Mouse (Mus musculus) hindbrain, embryonic 11.5 days (tissue): ENCODE measurements around the gene Pabpn1l. TPM values are rescaled to one million over a fixed set of nuclear protein-coding genes. Genes with fewer than 3 reads are reported as not detected.

ENCODE experiments used
- ATAC-seq: fragments of 200-750 bp; cut with Nextera tagmentation; 2 replicates; pipeline ENCODE4 v1.8.0; 2017; ENCODE audit warnings: mild to moderate bottlenecking, moderate TSS enrichment, moderate library complexity; ENCODE audit not compliant: low FRiP score
- DNase-seq: peaks from one replicate; pipeline ENCODE4 v3.0.0-alpha.2; 2015; ENCODE audit warnings: low spot score
- H3K27ac ChIP-seq: fragments of 300-500 bp; sonication (generic); 2 replicates; pipeline ENCODE4 v1.5.1; 2014; ENCODE audit warnings: mild to moderate bottlenecking, low read depth, low read length
- H3K27me3 ChIP-seq: fragments of 300-500 bp; sonication (generic); 2 replicates; pipeline ENCODE4 v1.6.1; 2014; ENCODE audit warnings: mild to moderate bottlenecking, low read length, moderate library complexity, mixed read lengths; ENCODE audit not compliant: control insufficient read depth, insufficient read depth
- H3K36me3 ChIP-seq: fragments of 300-500 bp; sonication (generic); 2 replicates; pipeline ENCODE4 v1.6.1; 2014; ENCODE audit warnings: mild to moderate bottlenecking, low read length, moderate library complexity, mixed read lengths; ENCODE audit not compliant: control insufficient read depth, insufficient read depth
- H3K4me1 ChIP-seq: fragments of 300-500 bp; sonication (generic); replicated peaks from 2 replicates; pipeline ENCODE4 v1.6.1; 2014; ENCODE audit warnings: low read length, mixed read lengths; ENCODE audit not compliant: control insufficient read depth, insufficient read depth
- H3K4me2 ChIP-seq: fragments of 300-500 bp; sonication (generic); replicated peaks from 2 replicates; pipeline ENCODE4 v1.6.1; 2014; ENCODE audit warnings: mild to moderate bottlenecking, low read depth, low read length
- H3K4me3 ChIP-seq: fragments of 300-500 bp; sonication (generic); 2 replicates; pipeline ENCODE4 v1.5.1; 2014; ENCODE audit warnings: low read depth, low read length
- H3K9ac ChIP-seq: fragments of 300-500 bp; sonication (generic); 2 replicates; pipeline ENCODE4 v1.6.1; 2014; ENCODE audit warnings: low read depth, low read length
- H3K9me3 ChIP-seq: fragments of 300-500 bp; sonication (generic); 2 replicates; pipeline ENCODE4 v1.6.1; 2016; ENCODE audit warnings: low read length; ENCODE audit not compliant: control insufficient read depth
- WGBS: fragments of 180-500 bp; shearing (Covaris S2); extraction: QIAGEN DNeasy Blood & Tissue Kit; methylation state at CpG from one replicate; pipeline ENCODE4 v1.1.7; 2014; 5-methylcytosine and 5-hydroxymethylcytosine counted together
- polyA plus RNA-seq: library from polyadenylated mRNA; unstranded; fragments of >200 nt; fragmentation: Nextera tagmentation; extraction: Ambion mirVana; gene quantifications from 2 replicates; pipeline ENCODE4 v1.2.1, GENCODE M21; 2014

Pabpn1l gene
- not detected in 2 replicates for polyA plus RNA-seq

GRCm38 (mm10) chr8:122622727-122623126 lies at the start of gene Pabpn1l:
Gene Pabpn1l, minus strand, starts transcription at chr8:122622739.
- ATAC-seq (no peak), DNase-seq (no peak)
- Histone ChIP-seq H3K9ac (no peak within 1 kb of the TSS), H3K36me3 (no peaks in the 10 kb centered on the region), H3K27me3 (no peaks in the 10 kb centered on the region), H3K4me3 (no peak within 1 kb of the TSS), H3K4me2 (no peak within 1 kb of the TSS), H3K4me1 (no peaks in the 10 kb centered on the region), H3K27ac (no peak within 1 kb of the TSS), H3K9me3 (no peaks in the 10 kb centered on the region)
- WGBS: 69% methylated on average over 6 of the region's 6 CpGs

- Histone ChIP-seq H3K27ac (no peak overlapping the region), H3K36me3 (no peaks in the 10 kb centered on the region), H3K9me3 (no peaks in the 10 kb centered on the region), H3K4me3 (no peak overlapping the region), H3K27me3 (peaks cover 15% of the 10 kb centered on the region), H3K4me2 (no peak overlapping the region), H3K4me1 (no peaks in the 10 kb centered on the region), H3K9ac (no peak overlapping the region)
- 76% methylated on average over 6 of the region's 6 CpGs for WGBS
- DNase-seq (no peak), ATAC-seq (no peak)
Measured at GRCm38 (mm10) chr8:122671894-122672293, 49.4 kb upstream of the Pabpn1l start.

DNA sequence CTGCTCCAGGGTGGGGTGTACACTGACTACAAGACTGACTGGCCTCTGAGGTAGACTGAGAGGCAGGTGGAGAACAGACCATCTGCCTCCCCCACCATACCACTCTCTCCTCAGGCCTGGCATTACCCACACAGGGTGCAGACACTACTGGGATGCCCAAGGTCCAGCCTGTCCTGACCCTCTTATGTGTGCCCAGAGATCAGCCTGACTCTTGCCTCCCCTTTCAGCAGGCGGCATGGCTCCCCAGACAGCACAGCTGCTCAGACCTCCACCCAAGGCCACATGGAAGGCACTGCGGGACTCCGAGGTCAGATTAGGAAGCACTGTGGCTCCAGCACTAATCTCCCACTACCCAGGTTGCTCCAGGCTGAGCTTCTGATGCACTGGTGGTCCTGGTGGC lies 48.2 kb upstream of the Pabpn1l start:
- ATAC-seq: no peak
- H3K36me3 ChIP-seq: no peaks in the 10 kb centered on the region
- WGBS: 85% methylated on average over 3 of the region's 3 CpGs
- H3K27ac ChIP-seq: no peak overlapping the region
- no peaks in the 10 kb centered on the region for H3K9me3 ChIP-seq
- no peak for DNase-seq
- no peak overlapping the region for H3K4me3 ChIP-seq
- H3K4me1 ChIP-seq: no peaks in the 10 kb centered on the region
- no peak overlapping the region for H3K4me2 ChIP-seq
- peaks cover 7% of the 10 kb centered on the region for H3K27me3 ChIP-seq
- H3K9ac ChIP-seq: no peak overlapping the region

DNA sequence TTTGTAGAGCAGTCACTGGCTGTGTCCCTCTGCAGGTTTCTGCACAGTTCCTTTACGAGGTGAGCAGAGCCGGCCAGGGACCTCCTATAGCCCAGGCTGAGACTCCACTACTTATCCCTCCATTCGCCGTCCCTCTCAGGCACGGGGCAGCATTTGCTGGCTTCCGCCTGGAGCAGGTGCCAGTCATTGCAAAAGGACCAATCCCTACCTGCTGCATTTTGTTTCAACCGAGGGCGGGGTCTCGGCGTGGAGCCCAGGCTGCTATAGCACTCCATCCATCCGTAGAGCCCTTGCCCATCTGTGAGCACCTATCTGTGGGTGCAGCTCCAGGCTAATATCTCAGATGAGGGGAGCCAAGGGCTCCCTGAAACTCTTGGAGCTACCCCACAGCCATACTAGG lies 47.5 kb upstream of the Pabpn1l start:
- no peaks in the 10 kb centered on the region for H3K36me3 ChIP-seq
- DNase-seq (no peak), ATAC-seq (no peak)
- H3K9me3 ChIP-seq: no peaks in the 10 kb centered on the region
- no peak overlapping the region for H3K4me2 ChIP-seq
- no peak overlapping the region for H3K4me3 ChIP-seq
- H3K9ac ChIP-seq: no peak overlapping the region
- H3K27me3 ChIP-seq: peaks cover 7% of the 10 kb centered on the region
- H3K27ac ChIP-seq: no peak overlapping the region
- 0 out of 2 replicates have a peak, but pooled peaks cover 2% of the 10 kb centered on the region for H3K4me1 ChIP-seq
- WGBS: 17% methylated on average over 11 of the region's 11 CpGs

DNA sequence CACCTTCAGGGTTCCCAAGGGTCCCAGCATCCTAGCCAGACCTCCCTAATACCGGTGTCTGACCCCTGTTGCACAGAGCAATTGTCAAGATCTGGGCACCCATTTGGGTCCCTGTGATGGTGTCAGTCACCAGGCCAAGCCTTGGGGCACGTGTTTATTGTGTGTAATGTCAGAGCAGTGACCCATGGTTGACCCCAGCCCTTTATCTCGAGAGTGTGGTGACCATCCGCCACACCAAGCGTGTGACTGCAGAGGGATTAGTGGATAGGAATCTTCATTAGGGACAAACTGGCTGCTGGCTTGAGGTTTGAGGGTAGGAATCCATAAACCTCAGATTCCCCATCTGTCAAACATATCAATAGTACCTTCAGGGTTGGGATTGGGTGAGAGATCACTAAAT lies 46.8 kb upstream of the Pabpn1l start:
- Histone ChIP-seq H3K4me3 (no peak overlapping the region), H3K4me1 (0 out of 2 replicates have a peak, but pooled peaks cover 2% of the 10 kb centered on the region), H3K9ac (no peak overlapping the region), H3K4me2 (no peak overlapping the region), H3K9me3 (no peaks in the 10 kb centered on the region), H3K27me3 (peaks cover 7% of the 10 kb centered on the region), H3K27ac (no peak overlapping the region), H3K36me3 (no peaks in the 10 kb centered on the region)
- 13% methylated on average over 5 of the region's 5 CpGs for WGBS
- ATAC-seq (no peak), DNase-seq (no peak)

DNA sequence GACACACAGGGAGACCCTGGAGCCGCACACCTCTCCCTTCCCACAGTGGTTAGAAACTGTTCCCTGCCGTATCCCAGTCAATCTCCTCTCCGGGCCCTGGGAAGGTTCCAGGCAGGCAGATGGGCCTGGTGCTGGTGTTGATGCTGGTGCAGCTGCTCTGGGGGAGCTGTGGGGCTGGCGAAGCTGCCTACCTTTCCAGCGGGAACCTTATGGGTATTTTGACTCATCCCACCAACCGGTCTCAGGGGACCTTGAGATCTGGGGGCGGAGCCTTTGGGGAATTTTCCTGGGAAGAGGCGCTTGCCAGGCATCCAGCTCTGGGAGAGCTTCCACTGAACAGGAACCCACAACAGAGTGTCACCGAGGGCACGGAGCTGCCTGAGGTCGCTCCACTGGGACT lies 45.3 kb upstream of the Pabpn1l start:
- Histone ChIP-seq H3K27ac (no peak overlapping the region), H3K4me3 (no peak overlapping the region), H3K9ac (no peak overlapping the region), H3K36me3 (no peaks in the 10 kb centered on the region), H3K27me3 (peaks cover 4% of the 10 kb centered on the region), H3K9me3 (no peaks in the 10 kb centered on the region), H3K4me2 (no peak overlapping the region), H3K4me1 (0 out of 2 replicates have a peak, but pooled peaks cover 2% of the 10 kb centered on the region)
- WGBS: 81% methylated on average over 11 of the region's 11 CpGs
- ATAC-seq (no peak), DNase-seq (no peak)

GRCm38 (mm10) chr8:122666827-122667226 lies 44.3 kb upstream of the Pabpn1l start:
- DNase-seq: no peak
- Histone ChIP-seq H3K4me2 (no peak overlapping the region), H3K9me3 (no peaks in the 10 kb centered on the region), H3K27ac (peak overlapping the region; percentile 3; the same call in 1 of the 2 replicates), H3K9ac (no peak overlapping the region), H3K4me3 (no peak overlapping the region), H3K36me3 (no peaks in the 10 kb centered on the region), H3K4me1 (0 out of 2 replicates have a peak, but pooled peaks cover 2% of the 10 kb centered on the region), H3K27me3 (peaks cover under 1% of the 10 kb centered on the region)
- 56% methylated on average over 12 of the region's 12 CpGs for WGBS
- no peak for ATAC-seq

- no peaks in the 10 kb centered on the region; the same call in 1 of the 2 replicates for H3K27me3 ChIP-seq
- no peaks in the 10 kb centered on the region for H3K9me3 ChIP-seq
- no peak overlapping the region for H3K4me3 ChIP-seq
- no peak overlapping the region for H3K9ac ChIP-seq
- ATAC-seq (no peak), DNase-seq (no peak)
- H3K4me2 ChIP-seq: no peak overlapping the region
- H3K36me3 ChIP-seq: no peaks in the 10 kb centered on the region
- 61% methylated on average over 9 of the region's 9 CpGs for WGBS
- no peak overlapping the region for H3K27ac ChIP-seq
- 0 out of 2 replicates have a peak, but pooled peaks cover 2% of the 10 kb centered on the region for H3K4me1 ChIP-seq
Measured at GRCm38 (mm10) chr8:122666338-122666764, 43.8 kb upstream of the Pabpn1l start.

- ATAC-seq: no peak
- H3K9ac ChIP-seq: no peak overlapping the region
- H3K9me3 ChIP-seq: no peaks in the 10 kb centered on the region
- H3K4me1 ChIP-seq: 0 out of 2 replicates have a peak, but pooled peaks cover 2% of the 10 kb centered on the region
- no peak overlapping the region for H3K27ac ChIP-seq
- no peak overlapping the region for H3K4me3 ChIP-seq
- 68% methylated on average over 14 of the region's 14 CpGs for WGBS
- no peaks in the 10 kb centered on the region for H3K36me3 ChIP-seq
- H3K4me2 ChIP-seq: no peak overlapping the region
- no peaks in the 10 kb centered on the region; the same call in 1 of the 2 replicates for H3K27me3 ChIP-seq
- no peak for DNase-seq
Measured at GRCm38 (mm10) chr8:122665667-122666316, 43.3 kb upstream of the Pabpn1l start.
